Mouse (Mus musculus): ENCODE results near the gene Ptpn13.

- TF ChIP-seq POLR2A (IDR thresholded peaks at IDR 0.05; ENCODE audit: control insufficient read depth, low read depth, low read length) (no peak), CTCF (IDR thresholded peaks at IDR 0.05; ENCODE audit: control insufficient read depth, insufficient read depth, insufficient replicate concordance, low read depth, low read length) (no peak)
Measured at GRCm38 (mm10) chr5:103472670-103473069, 47.7 kb downstream of the Ptpn13 start.
